In genomic region chr10:6979789-6980188, GRCm38 (mm10) we compare ENCODE assay signal across 9 mouse cellular contexts.
DNase-seq lines count a peak whose midpoint lies in the region; ATAC-seq lines count a peak whose summit lies in the region.
"Had no signal": no experiment of that assay in that cellular context is flagged by ENCODE, and none has a peak within 500 bp of the region (broad histone marks: within the 10 kb centered on the region; RNA-seq: fewer than 3 reads in every experiment).

No protein-coding gene starts in this region.

- no peak overlapping the region for H3K4me3 ChIP-seq in intestine, embryonic 15.5 days (replicated peaks)
- H3K4me3 ChIP-seq in intestine, embryonic 16.5 days (ENCODE audit: low read length): no peak overlapping the region
- H3K4me3 ChIP-seq in forebrain, embryonic 14.5 days (ENCODE audit: low read depth, low read length): peak overlapping the region; percentile 15
- peak overlapping the region; percentile 31 for H3K4me3 ChIP-seq in midbrain, embryonic 14.5 days (replicated peaks; ENCODE audit: low read depth, low read length)

- H3K4me1 ChIP-seq in intestine, embryonic 15.5 days (replicated peaks): no peaks in the 10 kb centered on the region
- no peaks in the 10 kb centered on the region for H3K4me1 ChIP-seq in intestine, embryonic 16.5 days (ENCODE audit: control insufficient read depth, insufficient read depth, low read length)
- H3K4me1 ChIP-seq in forebrain, embryonic 14.5 days (ENCODE audit: control insufficient read depth, insufficient read depth, low read length): peaks cover 7% of the 10 kb centered on the region; the same call in 1 of the 2 replicates
- H3K4me1 ChIP-seq in midbrain, embryonic 14.5 days (ENCODE audit: control insufficient read depth, insufficient read depth, low read length): no peaks in the 10 kb centered on the region

- no peaks in the 10 kb centered on the region for H3K36me3 ChIP-seq in intestine, embryonic 15.5 days
- H3K36me3 ChIP-seq in intestine, embryonic 16.5 days (ENCODE audit: control insufficient read depth, insufficient read depth, low read length): no peaks in the 10 kb centered on the region
- no peaks in the 10 kb centered on the region for H3K36me3 ChIP-seq in forebrain, embryonic 14.5 days (ENCODE audit: control insufficient read depth, insufficient read depth, low read length)
- no peaks in the 10 kb centered on the region for H3K36me3 ChIP-seq in midbrain, embryonic 14.5 days (ENCODE audit: control insufficient read depth, insufficient read depth, low read length)

- peak; percentile 64 for DNase-seq in cerebellum, adult 9-10 months
- peak; percentile 32 for DNase-seq in forebrain, embryonic 14.5 days (ENCODE audit: low spot score)
- peak; percentile 48 for DNase-seq in midbrain, embryonic 14.5 days
- DNase-seq in right cerebral cortex, postnatal 10 days (ENCODE audit: low spot score in 2 of 2): no peak
- no peak for DNase-seq in adrenal gland, adult (ENCODE audit: inconsistent age in 2 of 2, low spot score in 1 of 2)
- no peak for DNase-seq in c-Kit-positive CD71-positive TER-119-positive erythroid progenitor cells, embryonic 14.5 days (ENCODE audit: low spot score)
- DNase-seq: kidney, postnatal 4 days had no signal

- no peak for ATAC-seq in intestine, embryonic 15.5 days
- no peak for ATAC-seq in intestine, embryonic 16.5 days
- ATAC-seq in forebrain, embryonic 14.5 days: peak; percentile 47
- ATAC-seq in midbrain, embryonic 14.5 days (ENCODE audit: low FRiP score, low TSS enrichment): 0 out of 2 replicates have a peak, but pooled peaks have one; percentile 15

- H3K9me3 ChIP-seq in intestine, embryonic 15.5 days: no peaks in the 10 kb centered on the region
- no peaks in the 10 kb centered on the region for H3K9me3 ChIP-seq in intestine, embryonic 16.5 days (ENCODE audit: control insufficient read depth, low read length)
- H3K9me3 ChIP-seq in forebrain, embryonic 14.5 days (replicated peaks; ENCODE audit: control insufficient read depth, low read length): no peaks in the 10 kb centered on the region
- H3K9me3 ChIP-seq in midbrain, embryonic 14.5 days (ENCODE audit: control insufficient read depth, low read length): no peaks in the 10 kb centered on the region

- WGBS in intestine, embryonic 15.5 days: 51% methylated on average over 8 of the region's 8 CpGs
- 61% methylated on average over 8 of the region's 8 CpGs for WGBS in intestine, embryonic 16.5 days
- WGBS in forebrain, embryonic 14.5 days: 30% methylated on average over 8 of the region's 8 CpGs
- 49% methylated on average over 8 of the region's 8 CpGs for WGBS in midbrain, embryonic 14.5 days

- no peak overlapping the region for H3K9ac ChIP-seq in intestine, embryonic 15.5 days
- no peak overlapping the region for H3K9ac ChIP-seq in intestine, embryonic 16.5 days (ENCODE audit: low read depth, low read length)
- H3K9ac ChIP-seq in forebrain, embryonic 14.5 days (ENCODE audit: low read length): peak overlapping the region; percentile 57
- H3K9ac ChIP-seq in midbrain, embryonic 14.5 days (replicated peaks; ENCODE audit: low read length): peak overlapping the region; percentile 42

- no peaks in the 10 kb centered on the region for H3K27me3 ChIP-seq in intestine, embryonic 15.5 days (replicated peaks)
- H3K27me3 ChIP-seq in intestine, embryonic 16.5 days (replicated peaks; ENCODE audit: control insufficient read depth, insufficient read depth, low read length): no peaks in the 10 kb centered on the region
- no peaks in the 10 kb centered on the region for H3K27me3 ChIP-seq in forebrain, embryonic 14.5 days (replicated peaks; ENCODE audit: control insufficient read depth, insufficient read depth, low read length)
- no peaks in the 10 kb centered on the region for H3K27me3 ChIP-seq in midbrain, embryonic 14.5 days (ENCODE audit: control insufficient read depth, insufficient read depth, low read length)

- H3K4me2 ChIP-seq in intestine, embryonic 15.5 days (replicated peaks): peak overlapping the region; percentile 10; the same call in 1 of the 2 replicates
- no peak overlapping the region for H3K4me2 ChIP-seq in intestine, embryonic 16.5 days (ENCODE audit: low read depth, low read length)
- peak overlapping the region; percentile 46 for H3K4me2 ChIP-seq in forebrain, embryonic 14.5 days (ENCODE audit: low read length)
- peak overlapping the region; percentile 51 for H3K4me2 ChIP-seq in midbrain, embryonic 14.5 days (ENCODE audit: low read length)

- H3K27ac ChIP-seq in intestine, embryonic 15.5 days: no peak overlapping the region
- H3K27ac ChIP-seq in intestine, embryonic 16.5 days (ENCODE audit: low read length): no peak overlapping the region
- H3K27ac ChIP-seq in forebrain, embryonic 14.5 days (ENCODE audit: low read depth, low read length): no peak overlapping the region
- peak overlapping the region; percentile 45; the same call in 1 of the 2 replicates for H3K27ac ChIP-seq in midbrain, embryonic 14.5 days (replicated peaks; ENCODE audit: low read depth, low read length)

Comparison
In these comparisons a context has a peak if more than half of its experiments do, and no peak if none do; other contexts are left out.
1. ATAC-seq: peak in forebrain, embryonic 14.5 days (single experiment) and midbrain, embryonic 14.5 days (single experiment); none in intestine, embryonic 15.5 days (single experiment) and intestine, embryonic 16.5 days (single experiment).
2. H3K4me3 ChIP-seq: peak in forebrain, embryonic 14.5 days (single experiment) and midbrain, embryonic 14.5 days (single experiment); none in intestine, embryonic 15.5 days (single experiment) and intestine, embryonic 16.5 days (single experiment).
3. H3K9ac ChIP-seq: peak in forebrain, embryonic 14.5 days (single experiment) and midbrain, embryonic 14.5 days (single experiment); none in intestine, embryonic 15.5 days (single experiment) and intestine, embryonic 16.5 days (single experiment).
4. DNase-seq: peak in cerebellum, adult 9-10 months (single experiment), forebrain, embryonic 14.5 days (single experiment) and midbrain, embryonic 14.5 days (single experiment); none in right cerebral cortex, postnatal 10 days (0 of 2), adrenal gland, adult (0 of 2) and c-Kit-positive CD71-positive TER-119-positive erythroid progenitor cells, embryonic 14.5 days (single experiment).